Mouse (Mus musculus) thymus, adult 2 months (tissue): ENCODE measurements around the gene Pcgf2.

ENCODE experiments used
- CTCF ChIP-seq: fragments of 200-500 bp; IDR thresholded peaks from 2 replicates; pipeline ENCODE4 v1.5.1; 2012; ENCODE audit warnings: mild to moderate bottlenecking, control low read depth, low read length, moderate library complexity, borderline replicate concordance; ENCODE audit not compliant: control insufficient read depth, poor library complexity, insufficient read depth; ENCODE audit errors: extremely low read depth
- POLR2A ChIP-seq: fragments of 200-500 bp; IDR thresholded peaks from 2 replicates; pipeline ENCODE4 v1.6.1; 2012; ENCODE audit warnings: mild to moderate bottlenecking, low read length, control low read depth, moderate library complexity; ENCODE audit not compliant: control insufficient read depth, poor library complexity, insufficient read depth; ENCODE audit errors: extremely low read depth

- TF ChIP-seq POLR2A = no peak
- TF ChIP-seq CTCF = no peak
Observed at GRCm38 (mm10) chr11:97694435-97694834, 5.9 kb downstream of the Pcgf2 start.
